Mouse (Mus musculus) MEL (cell line): ENCODE results near the gene Fam184b.

Source experiments
- GATA1 ChIP-seq: IDR thresholded peaks from 2 replicates; pipeline ENCODE4 v1.6.1; 2011; ENCODE audit warnings: low read depth, low read length, improper control_type of control experiment
- POLR2A ChIP-seq, 2 experiments: IDR thresholded peaks; 2 replicates each; pipeline ENCODE4 v1.6.1; 2011 to 2012; ENCODE audit warnings: low read length in 2 of 2, mild to moderate bottlenecking in 2 of 2, control low read depth in 1 of 2, improper control_type of control experiment in 1 of 2, low read depth in 1 of 2, moderate library complexity in 1 of 2; ENCODE audit not compliant: control insufficient read depth in 1 of 2, insufficient read depth in 1 of 2, poor library complexity in 1 of 2
- POLR2AphosphoS2 ChIP-seq: IDR thresholded peaks from 2 replicates; pipeline ENCODE4 v1.6.1; 2011; ENCODE audit warnings: low read length, improper control_type of control experiment
- TAL1 ChIP-seq: IDR thresholded peaks from 2 replicates; pipeline ENCODE4 v1.6.1; 2012; ENCODE audit warnings: mild to moderate bottlenecking, inconsistent platforms, low read length, moderate library complexity, mixed read lengths
- TCF12 ChIP-seq: IDR thresholded peaks from 2 replicates; pipeline ENCODE4 v1.6.1; 2014; ENCODE audit warnings: low read depth, mild to moderate bottlenecking, inconsistent platforms, low read length, improper control_type of control experiment, moderate library complexity
- ZNF384 ChIP-seq: IDR thresholded peaks from 2 replicates; pipeline ENCODE4 v1.6.1; 2012; ENCODE audit warnings: low read depth, mild to moderate bottlenecking, inconsistent platforms, low read length, improper control_type of control experiment

- TF ChIP-seq TCF12 (peak; percentile 78), POLR2AphosphoS2 (peak; percentile 97), GATA1 (no peak), POLR2A (IDR thresholded peaks at IDR 0.05; ENCODE audit: control insufficient read depth in 1 of 2, insufficient read depth in 1 of 2, low read depth in 1 of 2, low read length in 2 of 2, poor library complexity in 1 of 2) (peak; percentile 94 to 99), TAL1 (no peak), ZNF384 (no peak)
Measured at GRCm38 (mm10) chr5:45669598-45670279, 30.3 kb upstream of the Fam184b start, which contains the start of gene Ncapg.
